Mouse (Mus musculus): ENCODE measurements around the gene Sox6. TPM values are rescaled to one million over a fixed set of nuclear protein-coding genes. Genes with fewer than 3 reads are reported as not detected.
A peak's percentile ranks its signal among the peaks of the same experiment; 100 is the strongest.
"Not testable (repeated sequence)": the region's sequence is repeated elsewhere in the genome, so short reads cannot be mapped to it uniquely, and the experiment has no call there.

Sox6 gene
- 4.6 and 6.0 TPM in 2 replicates for polyA plus RNA-seq (2012; rRNA removed)

- 10% methylated on average over 11 of the region's 11 CpGs for WGBS
Measured at GRCm38 (mm10) chr7:116038511-116038910, at the start of gene Sox6. Gene Sox6 (minus strand): TSS chr7:116038796.

GRCm38 (mm10) chr7:116084366-116084765 is 45.8 kb upstream of the Sox6 start, which contains the start of gene Gm4353:
Gene Gm4353 (minus strand): TSS chr7:116084635.
- not testable (repeated sequence) for DNase-seq; H3K27ac ChIP-seq (ENCODE audit: insufficient read depth, low read length); H3K27me3 ChIP-seq (ENCODE audit: control insufficient read depth, insufficient read depth, low read length); H3K4me1 ChIP-seq (ENCODE audit: control insufficient read depth, insufficient read depth, low read length); H3K4me3 ChIP-seq (replicated peaks; ENCODE audit: insufficient read depth, low read depth, low read length)
- WGBS, result 97% methylated on average over 11 of the region's 11 CpGs

More at GRCm38 (mm10) chr7:116038511-116038910, at the start of gene Sox6:
- Histone ChIP-seq H3K27ac (ENCODE audit: insufficient read depth, low read length) (no peak within 1 kb of the TSS), H3K27me3 (ENCODE audit: control insufficient read depth, insufficient read depth, low read length) (peaks cover 6% of the 10 kb centered on the region; the same call in 1 of the 2 replicates), H3K4me1 (ENCODE audit: control insufficient read depth, insufficient read depth, low read length) (0 out of 2 replicates have a peak, but pooled peaks cover 3% of the 10 kb centered on the region), H3K4me3 (replicated peaks; ENCODE audit: insufficient read depth, low read depth, low read length) (peak within 1 kb of the TSS; percentile 74)
- DNase-seq, result peak in 1 of 2 experiments; percentile 17
- no peak for TF ChIP-seq CTCF (IDR thresholded peaks at IDR 0.05; ENCODE audit: borderline replicate concordance, insufficient read depth, low read depth, low read length)
- TF ChIP-seq POLR2A (IDR thresholded peaks at IDR 0.05; ENCODE audit: borderline replicate concordance, insufficient read depth, low read length), result no peak

GRCm38 (mm10) chr7:116060739-116061138 is 22.1 kb upstream of the Sox6 start:
- 45% methylated on average over 1 of the region's 1 CpGs for WGBS

GRCm38 (mm10) chr7:116040470-116041019 is 1.9 kb upstream of the Sox6 start:
- peaks cover 1% of the 10 kb centered on the region; the same call in 1 of the 2 replicates for H3K27me3 ChIP-seq (ENCODE audit: control insufficient read depth, insufficient read depth, low read length)
- no peak overlapping the region for H3K27ac ChIP-seq (ENCODE audit: insufficient read depth, low read length)
- WGBS, result 24% methylated on average over 15 of the region's 15 CpGs
- H3K4me3 ChIP-seq (replicated peaks; ENCODE audit: insufficient read depth, low read depth, low read length), result no peak overlapping the region
- DNase-seq, result no peak
- TF ChIP-seq POLR2A (IDR thresholded peaks at IDR 0.05; ENCODE audit: borderline replicate concordance, insufficient read depth, low read length) (no peak), CTCF (IDR thresholded peaks at IDR 0.05; ENCODE audit: borderline replicate concordance, insufficient read depth, low read depth, low read length) (no peak)
- no peaks in the 10 kb centered on the region for H3K4me1 ChIP-seq (ENCODE audit: control insufficient read depth, insufficient read depth, low read length)

More at GRCm38 (mm10) chr7:116060739-116061138, 22.1 kb upstream of the Sox6 start:
- no peak overlapping the region for H3K4me3 ChIP-seq (replicated peaks; ENCODE audit: insufficient read depth, low read depth, low read length)
- H3K27me3 ChIP-seq (ENCODE audit: control insufficient read depth, insufficient read depth, low read length), result no peaks in the 10 kb centered on the region
- no peak for TF ChIP-seq CTCF (IDR thresholded peaks at IDR 0.05; ENCODE audit: borderline replicate concordance, insufficient read depth, low read depth, low read length)
- TF ChIP-seq POLR2A (IDR thresholded peaks at IDR 0.05; ENCODE audit: borderline replicate concordance, insufficient read depth, low read length), result no peak
- DNase-seq, result no peak
- H3K27ac ChIP-seq (ENCODE audit: insufficient read depth, low read length), result no peak overlapping the region
- H3K4me1 ChIP-seq (ENCODE audit: control insufficient read depth, insufficient read depth, low read length), result no peaks in the 10 kb centered on the region

GRCm38 (mm10) chr7:116039538-116040466 is 1.2 kb upstream of the Sox6 start:
- Histone ChIP-seq H3K4me1 (ENCODE audit: control insufficient read depth, insufficient read depth, low read length) (no peaks in the 10 kb centered on the region), H3K27me3 (ENCODE audit: control insufficient read depth, insufficient read depth, low read length) (peaks cover 1% of the 10 kb centered on the region; the same call in 1 of the 2 replicates), H3K27ac (ENCODE audit: insufficient read depth, low read length) (no peak overlapping the region), H3K4me3 (replicated peaks; ENCODE audit: insufficient read depth, low read depth, low read length) (peak overlapping the region; percentile 74)
- TF ChIP-seq CTCF (IDR thresholded peaks at IDR 0.05; ENCODE audit: borderline replicate concordance, insufficient read depth, low read depth, low read length) (peak; percentile 91), POLR2A (IDR thresholded peaks at IDR 0.05; ENCODE audit: borderline replicate concordance, insufficient read depth, low read length) (no peak)
- peak; percentile 80 to 87 for DNase-seq
- WGBS, result under 1% methylated on average over 48 of the region's 48 CpGs

- Histone ChIP-seq H3K27ac (ENCODE audit: insufficient read depth, low read length) (no peak within 1 kb of the TSS), H3K4me1 (ENCODE audit: control insufficient read depth, insufficient read depth, low read length) (0 out of 2 replicates have a peak, but pooled peaks cover 3% of the 10 kb centered on the region), H3K27me3 (ENCODE audit: control insufficient read depth, insufficient read depth, low read length) (peaks cover 4% of the 10 kb centered on the region; the same call in 1 of the 2 replicates), H3K4me3 (replicated peaks; ENCODE audit: insufficient read depth, low read depth, low read length) (peak within 1 kb of the TSS; percentile 74)
- TF ChIP-seq POLR2A (IDR thresholded peaks at IDR 0.05; ENCODE audit: borderline replicate concordance, insufficient read depth, low read length) (no peak), CTCF (IDR thresholded peaks at IDR 0.05; ENCODE audit: borderline replicate concordance, insufficient read depth, low read depth, low read length) (no peak)
- WGBS, result 4% methylated on average over 11 of the region's 11 CpGs
- peak in 1 of 2 experiments; percentile 13 for DNase-seq
Measured at GRCm38 (mm10) chr7:116039196-116039537, 571 bp upstream of the Sox6 start, which contains the start of gene 1110004F10Rik. Gene 1110004F10Rik (plus strand): TSS chr7:116039397.

GRCm38 (mm10) chr7:116038024-116038423 is 572 bp downstream of the Sox6 start:
- TF ChIP-seq POLR2A (IDR thresholded peaks at IDR 0.05; ENCODE audit: borderline replicate concordance, insufficient read depth, low read length), result no peak
- no peak for TF ChIP-seq CTCF (IDR thresholded peaks at IDR 0.05; ENCODE audit: borderline replicate concordance, insufficient read depth, low read depth, low read length)
- Histone ChIP-seq H3K4me3 (replicated peaks; ENCODE audit: insufficient read depth, low read depth, low read length) (no peak overlapping the region), H3K4me1 (ENCODE audit: control insufficient read depth, insufficient read depth, low read length) (0 out of 2 replicates have a peak, but pooled peaks cover 3% of the 10 kb centered on the region), H3K27me3 (ENCODE audit: control insufficient read depth, insufficient read depth, low read length) (peaks cover 6% of the 10 kb centered on the region; the same call in 1 of the 2 replicates), H3K27ac (ENCODE audit: insufficient read depth, low read length) (no peak overlapping the region)
- 18% methylated on average over 13 of the region's 13 CpGs for WGBS
- no peak for DNase-seq

Measured in cerebellum, adult 2 months (tissue).